Mouse (Mus musculus) spleen, adult 2 months (tissue): ENCODE data around the gene Aldh1l1. TPM values are rescaled to one million over a fixed set of nuclear protein-coding genes. Genes with fewer than 3 reads are reported as not detected.

ENCODE experiments used
- DNase-seq, 2 experiments: peaks; one replicate each; pipeline versions ENCODE4 v3.0.0 to v3.0.0-alpha.2; 2012 to 2021; ENCODE audit warnings: low spot score in 2 of 2, low read depth in 1 of 2
- H3K27ac ChIP-seq: fragments of 200-500 bp; 2 replicates; pipeline ENCODE4 v1.5.1; 2012; ENCODE audit warnings: low read length, inconsistent platforms; ENCODE audit not compliant: insufficient read depth
- H3K27me3 ChIP-seq: fragments of 200-500 bp; 2 replicates; pipeline ENCODE4 v1.6.1; 2012; ENCODE audit warnings: mild to moderate bottlenecking, moderate library complexity, low read length, inconsistent platforms; ENCODE audit not compliant: control insufficient read depth, insufficient read depth
- H3K36me3 ChIP-seq: fragments of 200-500 bp; 2 replicates; pipeline ENCODE4 v1.6.1; 2012; ENCODE audit warnings: mild to moderate bottlenecking, low read length, inconsistent platforms; ENCODE audit not compliant: control insufficient read depth, insufficient read depth
- H3K4me1 ChIP-seq: fragments of 200-500 bp; 2 replicates; pipeline ENCODE4 v1.6.1; 2011; ENCODE audit warnings: inconsistent platforms; ENCODE audit not compliant: control insufficient read depth, insufficient read depth, insufficient read length
- H3K4me3 ChIP-seq: fragments of 200-500 bp; 2 replicates; pipeline ENCODE4 v1.5.1; 2011; ENCODE audit warnings: mild to moderate bottlenecking, inconsistent platforms; ENCODE audit not compliant: insufficient read depth, insufficient read length; ENCODE audit errors: extremely low read depth
- CTCF ChIP-seq: fragments of 200-500 bp; IDR thresholded peaks from 2 replicates; pipeline ENCODE4 v1.5.1; 2011; ENCODE audit warnings: mild to moderate bottlenecking, inconsistent platforms; ENCODE audit not compliant: insufficient read depth, insufficient read length, insufficient replicate concordance; ENCODE audit errors: extremely low read depth
- POLR2A ChIP-seq: fragments of 200-500 bp; IDR thresholded peaks from 2 replicates; pipeline ENCODE4 v1.6.1; 2011; ENCODE audit warnings: low read depth, low read length, inconsistent platforms
- WGBS: fragments of 180-500 bp; shearing (Covaris S2); methylation state at CpG from one replicate; pipeline ENCODE4 v1.1.7; 2018; 5-methylcytosine and 5-hydroxymethylcytosine counted together
- polyA plus RNA-seq: library from polyadenylated mRNA; depleted of rRNA; stranded (reverse); fragments of >200 nt; gene quantifications from 2 replicates; pipeline ENCODE4 v1.2.3, GENCODE M21; 2012

Gene Aldh1l1
- polyA plus RNA-seq, 1 experiment, result 2.9 TPM

- no peak for DNase-seq
These were observed 15.2 kb downstream of the Aldh1l1 start for GRCm38 (mm10) chr6:90501222-90501940.

GRCm38 (mm10) chr6:90505906-90506305, 19.7 kb downstream of the Aldh1l1 start:
- Histone ChIP-seq H3K4me1 (no peaks in the 10 kb centered on the region), H3K36me3 (no peaks in the 10 kb centered on the region), H3K27me3 (no peaks in the 10 kb centered on the region), H3K27ac (no peak overlapping the region), H3K4me3 (no peak overlapping the region)
- TF ChIP-seq CTCF (no peak), POLR2A (no peak)
- 76% methylated on average over 6 of the region's 6 CpGs for WGBS
- DNase-seq, result no peak

More at GRCm38 (mm10) chr6:90501222-90501940, 15.2 kb downstream of the Aldh1l1 start:
- 68% methylated on average over 8 of the region's 8 CpGs for WGBS
- H3K27me3 ChIP-seq, result no peaks in the 10 kb centered on the region
- no peak overlapping the region for H3K4me3 ChIP-seq
- no peaks in the 10 kb centered on the region for H3K4me1 ChIP-seq
- no peak overlapping the region for H3K27ac ChIP-seq
- H3K36me3 ChIP-seq, result no peaks in the 10 kb centered on the region
- TF ChIP-seq POLR2A, result no peak
- TF ChIP-seq CTCF, result no peak

- H3K27me3 ChIP-seq, result no peaks in the 10 kb centered on the region
- DNase-seq, result no peak
- no peaks in the 10 kb centered on the region for H3K4me1 ChIP-seq
- H3K36me3 ChIP-seq, result no peaks in the 10 kb centered on the region
- no peak overlapping the region for H3K4me3 ChIP-seq
- no peak for TF ChIP-seq POLR2A
- no peak for TF ChIP-seq CTCF
- no peak overlapping the region for H3K27ac ChIP-seq
- 77% methylated on average over 16 of the region's 16 CpGs for WGBS
These were observed 20.6 kb downstream of the Aldh1l1 start for GRCm38 (mm10) chr6:90506673-90507311.

- no peak overlapping the region for H3K27ac ChIP-seq
- DNase-seq, result no peak
- H3K36me3 ChIP-seq, result no peaks in the 10 kb centered on the region
- TF ChIP-seq CTCF (no peak), POLR2A (no peak)
- no peak overlapping the region for H3K4me3 ChIP-seq
- H3K27me3 ChIP-seq, result no peaks in the 10 kb centered on the region
- no peaks in the 10 kb centered on the region for H3K4me1 ChIP-seq
These were observed 21.2 kb downstream of the Aldh1l1 start for GRCm38 (mm10) chr6:90507443-90507842.

GRCm38 (mm10) chr6:90508197-90508624, 22.0 kb downstream of the Aldh1l1 start:
- 79% methylated on average over 4 of the region's 4 CpGs for WGBS
- no peak for TF ChIP-seq CTCF
- TF ChIP-seq POLR2A, result no peak
- Histone ChIP-seq H3K36me3 (no peaks in the 10 kb centered on the region), H3K4me3 (no peak overlapping the region), H3K27me3 (no peaks in the 10 kb centered on the region), H3K4me1 (no peaks in the 10 kb centered on the region), H3K27ac (no peak overlapping the region)
- no peak for DNase-seq

- no peak overlapping the region for H3K4me3 ChIP-seq
- no peaks in the 10 kb centered on the region for H3K36me3 ChIP-seq
- WGBS, result 74% methylated on average over 6 of the region's 6 CpGs
- TF ChIP-seq POLR2A (no peak), CTCF (no peak)
- no peaks in the 10 kb centered on the region for H3K4me1 ChIP-seq
- no peak for DNase-seq
- no peak overlapping the region for H3K27ac ChIP-seq
- H3K27me3 ChIP-seq, result no peaks in the 10 kb centered on the region
These were observed 22.9 kb downstream of the Aldh1l1 start for GRCm38 (mm10) chr6:90509085-90509484.

GRCm38 (mm10) chr6:90512416-90512815, 26.2 kb downstream of the Aldh1l1 start:
- H3K27me3 ChIP-seq, result no peaks in the 10 kb centered on the region
- TF ChIP-seq POLR2A (no peak), CTCF (no peak)
- no peak for DNase-seq
- H3K36me3 ChIP-seq, result no peaks in the 10 kb centered on the region
- H3K4me1 ChIP-seq, result no peaks in the 10 kb centered on the region
- no peak overlapping the region for H3K27ac ChIP-seq
- WGBS, result 86% methylated on average over 5 of the region's 5 CpGs
- H3K4me3 ChIP-seq, result no peak overlapping the region
